Mouse (Mus musculus): Measurements from ENCODE around the gene Tnip3.

Tnip3 gene

GRCm38 (mm10) chr6:65584870-65585332 lies 59.8 kb downstream of the Tnip3 start:
- DNase-seq (ENCODE audit: low read depth, low spot score), result no peak

- no peak for DNase-seq (ENCODE audit: low read depth, low spot score)
These were observed 60.4 kb downstream of the Tnip3 start for GRCm38 (mm10) chr6:65585333-65586053.

- no peak for DNase-seq (ENCODE audit: low read depth, low spot score)
These were observed 63.7 kb downstream of the Tnip3 start for GRCm38 (mm10) chr6:65588847-65589246.

- DNase-seq (ENCODE audit: low read depth, low spot score), result no peak
These were observed 64.9 kb downstream of the Tnip3 start for GRCm38 (mm10) chr6:65590018-65590417.

- no peak for DNase-seq (ENCODE audit: low read depth, low spot score)
These were observed 69.1 kb downstream of the Tnip3 start for GRCm38 (mm10) chr6:65594171-65594570.

- no peak for DNase-seq (ENCODE audit: low read depth, low spot score)
These were observed 70.3 kb downstream of the Tnip3 start for GRCm38 (mm10) chr6:65595371-65595770.

- DNase-seq (ENCODE audit: low read depth, low spot score), result no peak
These were observed 72.1 kb downstream of the Tnip3 start for GRCm38 (mm10) chr6:65597056-65597818.

- DNase-seq (ENCODE audit: low read depth, low spot score), result no peak
These were observed 73.4 kb downstream of the Tnip3 start for GRCm38 (mm10) chr6:65598522-65598921.

- DNase-seq (ENCODE audit: low read depth, low spot score), result no peak
These were observed 75.0 kb downstream of the Tnip3 start for GRCm38 (mm10) chr6:65599865-65600739.

GRCm38 (mm10) chr6:65600887-65601286 lies 75.8 kb downstream of the Tnip3 start:
- no peak for DNase-seq (ENCODE audit: low read depth, low spot score)

GRCm38 (mm10) chr6:65605778-65606177 lies 80.7 kb downstream of the Tnip3 start:
- DNase-seq (ENCODE audit: low read depth, low spot score), result no peak

- no peak for DNase-seq (ENCODE audit: low read depth, low spot score)
These were observed 81.8 kb downstream of the Tnip3 start for GRCm38 (mm10) chr6:65606946-65607345.

- DNase-seq (ENCODE audit: low read depth, low spot score), result no peak
These were observed 86.7 kb downstream of the Tnip3 start for GRCm38 (mm10) chr6:65611834-65612233.

- DNase-seq (ENCODE audit: low read depth, low spot score), result no peak
These were observed 88.9 kb downstream of the Tnip3 start for GRCm38 (mm10) chr6:65613924-65614585.

- no peak for DNase-seq (ENCODE audit: low read depth, low spot score)
These were observed 90.5 kb downstream of the Tnip3 start for GRCm38 (mm10) chr6:65615641-65616040.

- DNase-seq (ENCODE audit: low read depth, low spot score), result no peak
These were observed 96.1 kb downstream of the Tnip3 start for GRCm38 (mm10) chr6:65621260-65621659.

GRCm38 (mm10) chr6:65623016-65623715 lies 98.1 kb downstream of the Tnip3 start:
- DNase-seq (ENCODE audit: low read depth, low spot score), result no peak

- no peak for DNase-seq (ENCODE audit: low read depth, low spot score)
These were observed 105.5 kb downstream of the Tnip3 start for GRCm38 (mm10) chr6:65630578-65630977.

GRCm38 (mm10) chr6:65632184-65632583 lies 107.1 kb downstream of the Tnip3 start:
- DNase-seq (ENCODE audit: low read depth, low spot score), result no peak

GRCm38 (mm10) chr6:65642431-65642830 lies 117.3 kb downstream of the Tnip3 start:
- DNase-seq (ENCODE audit: low read depth, low spot score), result no peak

GRCm38 (mm10) chr6:65644110-65644509 lies 119.0 kb downstream of the Tnip3 start:
- no peak for DNase-seq (ENCODE audit: low read depth, low spot score)
